Mouse (Mus musculus): ENCODE measurements around the gene Igfbp1. TPM values are rescaled to one million over a fixed set of nuclear protein-coding genes. Genes with fewer than 3 reads are reported as not detected.
"Not testable (repeated sequence)": the region's sequence is repeated elsewhere in the genome, so short reads cannot be mapped to it uniquely, and the experiment has no call there.

Igfbp1 gene
- polyA plus RNA-seq, 1 experiment = 0.08 TPM

DNA sequence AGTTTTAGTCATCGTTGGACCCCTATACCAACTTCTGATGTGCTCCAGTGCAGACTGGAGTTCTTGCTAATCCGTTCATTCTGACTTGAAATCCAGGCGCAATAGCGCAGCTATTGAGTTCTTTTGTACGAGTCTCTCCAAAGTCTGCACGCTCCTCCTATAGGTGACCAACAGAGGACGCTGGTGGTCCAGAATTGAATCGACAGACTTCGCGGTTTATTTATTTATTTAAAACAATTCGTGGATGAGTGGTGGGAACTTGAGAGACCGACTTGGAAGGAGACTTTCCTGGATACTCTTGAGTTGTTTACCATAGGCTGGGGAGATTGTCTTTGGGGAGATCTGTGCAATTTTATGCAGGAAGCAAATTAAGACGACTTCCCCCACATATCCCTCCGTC is 17.2 kb downstream of the Igfbp1 start:
- Histone ChIP-seq H3K9me3 (ENCODE audit: control insufficient read depth, low read length) (no peaks in the 10 kb centered on the region), H3K4me1 (ENCODE audit: control insufficient read depth) (no peaks in the 10 kb centered on the region), H3K27me3 (ENCODE audit: control insufficient read depth) (peaks cover 36% of the 10 kb centered on the region), H3K36me3 (ENCODE audit: control insufficient read depth) (no peaks in the 10 kb centered on the region), H3K4me3 (replicated peaks) (no peak overlapping the region)
- no peak for TF ChIP-seq GATA1 (IDR thresholded peaks at IDR 0.05; ENCODE audit: low read length)
- no peak for TF ChIP-seq TAL1 (IDR thresholded peaks at IDR 0.05; ENCODE audit: low read length)

DNA sequence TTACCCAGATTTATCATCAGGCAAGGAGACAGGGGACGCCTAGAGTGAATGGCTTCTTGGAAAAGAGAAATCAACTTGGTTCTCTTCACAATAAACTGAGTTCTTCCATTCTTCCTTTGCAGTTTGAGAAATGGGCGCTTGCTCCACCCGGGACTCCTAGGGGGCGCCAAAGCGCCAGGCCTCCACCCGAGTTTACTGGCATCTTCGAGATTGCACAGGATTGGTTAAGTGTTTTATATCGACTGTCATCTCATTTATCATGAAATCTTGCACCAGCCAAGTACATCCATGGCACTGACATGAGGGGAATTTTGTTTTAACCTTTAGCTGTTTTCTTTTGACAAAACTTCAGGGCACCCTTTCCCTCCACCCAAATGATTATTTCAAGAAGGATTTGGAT is 18.1 kb downstream of the Igfbp1 start:
- Histone ChIP-seq H3K4me3 (replicated peaks) (no peak overlapping the region), H3K27me3 (ENCODE audit: control insufficient read depth) (peaks cover 36% of the 10 kb centered on the region), H3K9me3 (ENCODE audit: control insufficient read depth, low read length) (no peaks in the 10 kb centered on the region), H3K4me1 (ENCODE audit: control insufficient read depth) (no peaks in the 10 kb centered on the region), H3K36me3 (ENCODE audit: control insufficient read depth) (no peaks in the 10 kb centered on the region)
- no peak for TF ChIP-seq GATA1 (IDR thresholded peaks at IDR 0.05; ENCODE audit: low read length)
- no peak for TF ChIP-seq TAL1 (IDR thresholded peaks at IDR 0.05; ENCODE audit: low read length)

DNA sequence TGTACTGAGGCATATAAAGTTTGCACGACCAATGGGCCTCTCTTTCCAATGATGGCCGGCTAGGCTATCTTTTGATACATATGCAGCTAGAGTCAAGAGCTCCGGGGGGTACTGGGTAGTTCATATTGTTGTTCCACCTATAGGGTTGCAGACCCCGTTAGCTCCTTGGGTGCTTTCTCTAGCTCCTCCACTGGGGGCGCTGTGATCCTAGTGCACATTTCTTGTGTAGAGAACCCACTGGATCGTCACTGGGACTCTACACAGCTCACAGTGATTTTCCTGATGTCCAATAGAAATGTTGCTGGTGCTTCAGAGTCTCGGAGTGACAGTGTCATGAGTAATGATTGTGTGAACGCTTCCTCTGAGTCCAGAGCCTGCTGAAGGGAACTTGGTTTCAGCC is 24.2 kb downstream of the Igfbp1 start:
- not testable (repeated sequence) for H3K4me1 ChIP-seq (ENCODE audit: control insufficient read depth); H3K9me3 ChIP-seq (ENCODE audit: control insufficient read depth, low read length); H3K36me3 ChIP-seq (ENCODE audit: control insufficient read depth); H3K4me3 ChIP-seq (replicated peaks); H3K27me3 ChIP-seq (ENCODE audit: control insufficient read depth)

DNA sequence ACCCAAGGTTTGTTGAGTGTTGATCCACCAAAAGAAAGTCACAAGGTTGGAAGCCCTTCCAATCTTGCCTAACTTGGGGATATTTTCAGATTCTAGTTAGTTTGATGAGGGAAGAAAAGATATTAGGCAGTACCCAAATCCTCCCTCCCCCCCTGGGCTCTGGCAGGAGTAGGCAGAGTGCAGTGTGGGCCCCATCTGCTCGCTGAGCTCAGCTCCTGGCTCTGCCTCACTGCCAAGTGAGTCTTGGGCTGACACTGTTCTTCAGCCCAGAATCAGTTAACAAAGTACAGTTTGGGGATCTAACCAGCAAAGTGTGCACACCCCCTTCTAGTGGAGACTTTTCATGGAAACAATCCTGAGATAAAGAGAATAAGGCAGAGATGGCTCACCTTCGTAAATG is 28.6 kb downstream of the Igfbp1 start:
- Histone ChIP-seq H3K4me1 (ENCODE audit: control insufficient read depth) (no peaks in the 10 kb centered on the region), H3K27me3 (ENCODE audit: control insufficient read depth) (no peaks in the 10 kb centered on the region), H3K9me3 (ENCODE audit: control insufficient read depth, low read length) (no peaks in the 10 kb centered on the region), H3K36me3 (ENCODE audit: control insufficient read depth) (no peaks in the 10 kb centered on the region), H3K4me3 (replicated peaks) (no peak overlapping the region)
- no peak for TF ChIP-seq TAL1 (IDR thresholded peaks at IDR 0.05; ENCODE audit: low read length)
- no peak for TF ChIP-seq GATA1 (IDR thresholded peaks at IDR 0.05; ENCODE audit: low read length)

DNA sequence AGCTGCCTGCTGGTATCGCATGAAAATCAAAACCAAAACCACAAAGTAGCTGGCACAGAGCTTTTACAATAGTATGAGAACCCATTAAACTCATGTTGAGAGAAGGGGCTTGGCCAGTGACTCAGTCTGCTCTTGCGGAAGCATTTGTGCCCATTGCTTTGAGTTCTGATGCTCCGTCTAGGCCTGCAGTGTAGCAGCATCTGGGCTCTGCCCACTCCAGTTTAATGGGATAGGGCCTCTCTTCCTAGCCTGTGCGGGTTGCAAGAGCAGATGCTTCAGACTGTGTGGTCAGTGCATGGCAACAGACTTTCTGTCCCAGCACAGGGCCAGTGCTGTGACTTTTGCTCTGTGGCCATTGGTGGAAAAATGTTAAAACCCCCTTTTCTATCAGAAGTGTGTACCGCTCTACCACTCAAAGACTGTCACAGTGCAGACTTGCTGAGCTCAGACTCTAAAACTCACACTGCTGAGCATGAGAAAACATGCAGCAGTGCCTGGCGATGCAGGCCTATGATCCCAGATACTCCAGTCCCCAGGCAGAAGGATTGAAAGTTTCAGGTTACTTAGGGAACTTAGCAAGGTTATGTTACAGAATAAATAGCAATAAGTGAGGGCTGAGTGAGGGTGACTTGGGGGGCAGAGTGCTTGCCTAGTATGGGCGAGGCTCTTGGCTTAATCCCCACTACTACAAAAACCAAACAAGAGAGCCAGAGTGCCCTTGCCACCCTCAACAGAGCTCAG is 29.4 kb downstream of the Igfbp1 start:
- Histone ChIP-seq H3K36me3 (ENCODE audit: control insufficient read depth) (no peaks in the 10 kb centered on the region), H3K27me3 (ENCODE audit: control insufficient read depth) (no peaks in the 10 kb centered on the region), H3K9me3 (ENCODE audit: control insufficient read depth, low read length) (no peaks in the 10 kb centered on the region), H3K4me3 (replicated peaks) (no peak overlapping the region), H3K4me1 (ENCODE audit: control insufficient read depth) (no peaks in the 10 kb centered on the region)
- TF ChIP-seq TAL1 (IDR thresholded peaks at IDR 0.05; ENCODE audit: low read length) = no peak

DNA sequence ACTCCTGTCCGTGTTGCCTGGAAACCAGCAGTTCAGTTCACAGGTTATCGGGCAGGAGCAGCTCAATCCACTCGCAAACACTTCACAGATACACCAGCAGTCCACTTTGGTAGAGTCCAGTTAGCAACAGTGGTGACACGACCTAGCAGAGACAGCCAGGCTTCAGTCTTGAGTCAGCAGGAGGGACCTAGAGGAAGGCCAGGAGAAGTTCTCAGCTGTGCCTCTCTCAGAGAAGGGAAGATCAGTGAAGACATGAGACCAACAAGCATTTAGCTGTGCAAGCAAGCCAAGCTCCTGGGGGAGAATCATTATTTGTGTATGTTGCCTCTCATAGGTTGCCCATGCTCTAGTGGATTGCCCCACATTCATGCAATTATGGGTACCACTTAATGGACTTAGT is 30.5 kb downstream of the Igfbp1 start:
- Histone ChIP-seq H3K9me3 (ENCODE audit: control insufficient read depth, low read length) (no peaks in the 10 kb centered on the region), H3K27me3 (ENCODE audit: control insufficient read depth) (no peaks in the 10 kb centered on the region), H3K4me3 (replicated peaks) (no peak overlapping the region), H3K36me3 (ENCODE audit: control insufficient read depth) (no peaks in the 10 kb centered on the region), H3K4me1 (ENCODE audit: control insufficient read depth) (no peaks in the 10 kb centered on the region)
- TF ChIP-seq GATA1 (IDR thresholded peaks at IDR 0.05; ENCODE audit: low read length) (no peak), TAL1 (IDR thresholded peaks at IDR 0.05; ENCODE audit: low read length) (no peak)

DNA sequence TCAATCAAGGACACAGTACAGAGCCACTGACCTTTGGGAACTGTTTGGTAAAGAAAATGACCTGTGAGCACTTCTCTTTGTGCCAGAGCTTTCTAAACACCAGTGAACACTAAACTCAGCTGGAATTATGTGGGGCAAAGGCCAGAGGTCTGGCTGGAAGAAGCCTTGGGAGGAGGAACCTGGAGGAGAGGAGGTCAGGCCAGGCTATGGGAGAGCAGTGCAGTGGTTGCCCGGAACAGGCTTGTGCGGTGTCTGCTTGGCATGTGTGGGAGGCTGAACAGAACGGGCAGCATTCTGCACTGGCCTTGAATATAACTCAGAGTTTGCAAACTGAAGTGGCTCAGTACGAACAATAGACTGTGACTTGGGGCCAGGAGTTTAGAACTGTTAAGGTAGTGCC is 32.4 kb downstream of the Igfbp1 start:
- Histone ChIP-seq H3K9me3 (ENCODE audit: control insufficient read depth, low read length) (no peaks in the 10 kb centered on the region), H3K4me1 (ENCODE audit: control insufficient read depth) (no peaks in the 10 kb centered on the region), H3K36me3 (ENCODE audit: control insufficient read depth) (no peaks in the 10 kb centered on the region), H3K27me3 (ENCODE audit: control insufficient read depth) (no peaks in the 10 kb centered on the region), H3K4me3 (replicated peaks) (no peak overlapping the region)
- no peak for TF ChIP-seq TAL1 (IDR thresholded peaks at IDR 0.05; ENCODE audit: low read length)

DNA sequence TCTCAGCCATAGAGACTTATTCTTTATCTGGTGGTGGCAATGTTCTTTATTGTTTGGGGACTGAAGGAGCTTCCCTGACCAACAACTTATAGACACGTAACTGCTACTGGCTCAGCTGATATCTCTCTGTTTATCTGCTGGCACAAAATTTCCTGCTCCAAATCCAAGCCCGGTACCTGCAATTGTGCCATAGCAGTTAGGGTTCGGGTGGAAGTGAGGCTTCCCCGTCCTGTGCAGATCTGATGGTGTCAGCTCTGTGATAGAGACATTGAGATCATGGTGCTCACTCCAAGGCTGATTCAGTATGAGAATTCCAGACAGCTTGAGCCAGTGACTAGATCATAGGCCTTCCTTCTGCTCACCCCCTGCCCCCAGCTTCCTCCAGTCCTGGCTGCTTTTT is 34.4 kb downstream of the Igfbp1 start:
- H3K4me1 ChIP-seq (ENCODE audit: control insufficient read depth) = no peaks in the 10 kb centered on the region
- H3K4me3 ChIP-seq (replicated peaks) = no peak overlapping the region
- no peaks in the 10 kb centered on the region for H3K27me3 ChIP-seq (ENCODE audit: control insufficient read depth)
- TF ChIP-seq GATA1 (IDR thresholded peaks at IDR 0.05; ENCODE audit: low read length) (no peak), TAL1 (IDR thresholded peaks at IDR 0.05; ENCODE audit: low read length) (no peak)
- no peaks in the 10 kb centered on the region for H3K36me3 ChIP-seq (ENCODE audit: control insufficient read depth)
- H3K9me3 ChIP-seq (ENCODE audit: control insufficient read depth, low read length) = no peaks in the 10 kb centered on the region

DNA sequence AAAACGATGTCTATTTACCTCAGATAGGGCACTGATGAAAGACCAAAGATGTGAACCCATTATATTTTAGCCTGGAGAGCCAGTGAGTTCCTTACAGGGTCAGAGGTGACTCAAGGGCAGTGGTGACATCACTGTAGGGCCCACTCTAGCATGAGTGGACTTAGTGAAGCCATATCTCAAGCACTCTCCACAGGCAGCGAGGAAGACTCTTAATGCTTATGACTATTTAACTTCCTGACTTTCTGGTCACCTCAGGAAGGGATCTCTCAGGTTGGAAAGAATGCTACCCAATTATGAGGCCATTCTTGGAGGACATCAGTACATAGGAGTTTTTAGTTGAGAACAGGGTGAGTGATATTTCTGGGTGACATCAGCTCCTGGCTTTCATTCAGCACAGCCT is 35.8 kb downstream of the Igfbp1 start:
- Histone ChIP-seq H3K4me3 (replicated peaks) (no peak overlapping the region), H3K27me3 (ENCODE audit: control insufficient read depth) (no peaks in the 10 kb centered on the region), H3K9me3 (ENCODE audit: control insufficient read depth, low read length) (no peaks in the 10 kb centered on the region), H3K4me1 (ENCODE audit: control insufficient read depth) (no peaks in the 10 kb centered on the region), H3K36me3 (ENCODE audit: control insufficient read depth) (no peaks in the 10 kb centered on the region)
- no peak for TF ChIP-seq TAL1 (IDR thresholded peaks at IDR 0.05; ENCODE audit: low read length)
- TF ChIP-seq GATA1 (IDR thresholded peaks at IDR 0.05; ENCODE audit: low read length) = no peak

DNA sequence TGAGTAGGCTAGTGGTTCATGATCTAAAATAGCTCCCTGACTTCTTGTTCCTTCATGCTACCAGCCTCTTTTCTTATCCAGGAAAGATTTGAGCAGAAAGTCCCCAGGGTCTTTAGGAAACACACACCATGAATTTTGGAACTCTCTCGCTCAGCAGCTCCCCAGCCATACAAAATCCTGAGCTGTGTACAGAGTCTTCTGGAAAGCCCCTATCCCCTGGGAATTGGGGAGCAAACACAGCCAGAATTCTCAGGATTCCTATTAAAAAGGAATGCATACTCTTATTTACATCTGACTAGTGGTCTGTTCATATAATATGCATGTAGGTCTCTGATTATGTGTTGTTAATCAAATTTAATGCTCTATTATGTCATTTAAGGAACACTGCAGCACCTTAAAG is 36.9 kb downstream of the Igfbp1 start:
- no peaks in the 10 kb centered on the region for H3K4me1 ChIP-seq (ENCODE audit: control insufficient read depth)
- TF ChIP-seq GATA1 (IDR thresholded peaks at IDR 0.05; ENCODE audit: low read length) = no peak
- TF ChIP-seq TAL1 (IDR thresholded peaks at IDR 0.05; ENCODE audit: low read length) = no peak
- H3K9me3 ChIP-seq (ENCODE audit: control insufficient read depth, low read length) = no peaks in the 10 kb centered on the region; the same call in 1 of the 2 replicates
- H3K36me3 ChIP-seq (ENCODE audit: control insufficient read depth) = no peaks in the 10 kb centered on the region
- H3K4me3 ChIP-seq (replicated peaks) = no peak overlapping the region
- H3K27me3 ChIP-seq (ENCODE audit: control insufficient read depth) = no peaks in the 10 kb centered on the region

Measured in erythroblast, embryonic 14.5 days (primary cell).